Mouse (Mus musculus) liver, adult (tissue): Measurements from ENCODE around the gene Cyp4f15.

Source experiments
- GATA4 ChIP-seq: IDR thresholded peaks from 2 replicates; pipeline ENCODE4 v1.6.1; 2014; ENCODE audit warnings: mild to moderate bottlenecking, low read length; ENCODE audit not compliant: insufficient replicate concordance

The Cyp4f15 gene

DNA sequence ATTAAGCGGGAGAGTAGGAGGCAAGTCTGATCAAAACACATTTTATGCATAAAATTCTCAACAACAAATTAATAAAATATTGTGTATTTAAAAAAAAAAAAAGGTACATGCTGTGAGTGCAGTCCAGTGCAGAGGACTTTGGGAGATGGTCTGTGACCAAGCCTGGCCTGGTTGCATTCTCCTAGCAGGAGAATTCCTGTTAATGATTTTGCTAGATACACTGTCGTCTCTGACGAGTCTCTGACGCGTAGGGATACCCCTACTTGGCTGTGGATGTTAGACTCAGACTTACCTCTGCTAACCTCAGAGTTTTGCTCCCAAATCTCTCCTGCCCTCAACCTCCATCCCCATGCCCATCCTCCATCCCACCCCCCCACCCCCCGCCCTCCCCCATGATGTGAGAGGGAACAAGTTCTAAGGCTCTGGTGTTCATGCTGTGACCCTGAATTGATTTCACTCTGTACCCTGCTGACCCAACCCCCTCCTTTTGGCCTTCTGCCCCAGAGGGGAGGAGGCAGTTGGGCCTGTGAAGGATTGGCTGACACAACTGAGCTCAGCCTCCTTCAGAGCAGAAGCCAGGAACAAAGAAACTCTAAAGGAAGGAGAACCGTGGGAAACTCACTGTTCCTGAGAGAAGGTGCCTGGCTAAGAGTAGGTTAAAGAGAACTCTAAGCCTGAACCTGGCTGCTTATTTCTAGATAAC, at the start of gene Cyp4f15:
TSS of gene Cyp4f15 (plus strand) at position 580 of the 703 bp plus-strand sequence.
- 0 out of 2 replicates have a peak, but pooled peaks have one; percentile 12 for TF ChIP-seq GATA4

DNA sequence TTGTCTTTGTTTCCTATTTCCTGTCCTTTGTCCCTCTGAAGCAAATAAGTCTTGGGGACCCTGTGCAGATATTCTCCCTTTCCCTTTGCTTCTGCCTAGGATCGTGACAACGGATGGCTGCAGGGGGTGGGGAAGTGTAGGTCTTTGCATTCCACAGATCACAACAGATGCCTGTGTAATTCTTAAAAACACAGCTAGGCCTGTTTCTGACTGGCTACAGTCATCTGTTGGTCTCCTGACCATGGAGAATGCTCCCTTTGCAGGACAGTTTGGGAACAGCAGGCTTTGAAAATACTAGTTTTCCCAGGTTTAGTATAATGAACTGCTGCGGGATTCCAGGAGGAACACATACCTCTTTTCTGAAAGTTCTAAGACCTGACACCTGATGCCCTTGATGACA, 49.1 kb upstream of the Cyp4f15 start:
- TF ChIP-seq GATA4, result no peak

DNA sequence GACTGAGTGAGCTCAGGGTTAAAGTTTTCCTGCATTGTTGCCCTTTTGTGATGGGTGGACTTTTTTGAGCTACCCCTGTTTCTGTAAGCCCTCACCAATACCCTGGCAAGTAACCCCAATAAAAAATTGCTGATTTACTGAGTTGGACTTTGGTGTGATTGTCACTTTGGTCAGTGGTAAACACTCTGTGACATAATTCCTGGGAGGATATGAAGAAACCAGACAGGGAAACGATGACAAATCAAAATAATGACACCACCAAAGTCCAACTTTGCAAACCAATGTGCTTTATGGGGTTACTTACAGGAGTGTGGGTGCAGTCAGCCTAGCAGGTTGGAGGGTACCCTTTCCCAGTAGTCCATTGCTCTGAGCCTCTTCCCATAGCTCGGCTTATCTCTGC, 48.3 kb upstream of the Cyp4f15 start:
- TF ChIP-seq GATA4, result no peak

DNA sequence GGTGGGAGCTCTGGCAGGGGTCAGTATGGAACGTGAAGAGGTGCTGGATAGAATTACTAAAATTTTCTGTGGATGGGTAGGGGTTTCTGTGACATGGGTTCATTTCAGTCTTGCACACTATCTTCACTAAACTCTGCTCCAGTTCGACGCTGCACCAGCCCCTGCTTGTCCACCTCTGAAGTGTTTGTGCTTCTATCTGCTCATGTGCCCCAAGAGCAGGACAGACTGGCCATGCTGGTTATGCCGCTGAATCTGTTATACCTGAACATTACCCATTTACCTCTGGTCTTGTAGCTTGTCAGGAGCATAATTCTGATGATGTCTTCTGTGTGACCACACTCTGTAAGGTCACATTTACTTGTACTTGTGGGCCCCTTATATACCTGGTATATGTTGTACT, 38.8 kb upstream of the Cyp4f15 start:
- TF ChIP-seq GATA4, result no peak

DNA sequence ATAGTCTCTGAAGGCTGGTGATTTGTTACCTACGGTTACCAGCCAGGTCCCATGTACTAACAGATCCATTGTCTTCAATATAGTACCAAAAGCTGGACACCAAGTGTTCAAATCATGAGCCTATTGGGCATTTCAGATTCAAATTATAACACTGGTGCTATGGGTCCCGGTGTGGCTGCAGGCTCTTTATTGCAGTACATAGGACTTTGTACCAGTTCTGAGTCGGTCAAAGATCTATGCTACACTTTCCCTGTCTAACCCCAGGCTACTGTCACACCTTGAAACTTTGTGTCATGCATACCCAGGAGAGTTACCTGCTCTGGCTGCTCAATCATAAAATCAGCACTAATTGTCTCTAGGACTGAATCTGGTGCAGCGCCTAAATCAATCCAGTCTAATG, 31.6 kb upstream of the Cyp4f15 start:
- no peak for TF ChIP-seq GATA4

DNA sequence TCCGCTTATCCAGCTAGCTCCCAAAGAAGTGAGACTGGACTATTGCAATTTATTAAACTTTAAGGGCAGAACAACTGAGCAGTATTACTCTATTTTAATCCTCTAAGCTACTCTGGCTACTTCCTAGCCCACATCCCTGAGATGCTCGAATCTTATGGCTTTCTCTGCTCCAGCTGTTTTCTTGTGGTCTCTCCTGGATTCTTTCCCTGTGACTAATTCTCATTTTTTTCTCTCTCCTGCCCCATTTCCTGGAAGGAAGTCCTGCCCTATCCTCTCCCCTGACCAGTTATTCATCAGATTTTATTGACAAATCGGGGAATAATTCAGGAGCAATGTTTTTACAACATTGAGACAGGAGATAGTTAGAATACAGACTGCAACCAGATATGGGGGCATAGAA, 28.4 kb upstream of the Cyp4f15 start:
- no peak for TF ChIP-seq GATA4

DNA sequence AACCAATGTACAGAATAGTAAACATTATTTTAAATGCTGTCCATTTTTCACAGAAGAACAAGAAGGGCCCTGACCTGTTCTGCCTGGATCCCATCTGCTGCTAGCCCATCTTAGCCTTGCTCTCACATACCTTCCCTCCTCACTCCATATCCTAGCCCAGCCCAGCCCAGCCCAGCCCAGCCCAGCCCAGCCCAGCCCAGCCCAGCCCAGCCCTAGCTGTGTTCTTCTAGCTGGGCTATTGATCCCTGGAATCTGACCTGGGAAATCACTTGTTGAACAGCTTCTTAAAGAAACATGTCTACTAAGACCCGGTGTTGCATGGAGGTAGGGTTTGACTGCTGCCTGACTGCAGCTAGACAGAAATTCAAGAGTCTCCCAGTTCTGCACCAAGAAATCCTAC, 27.2 kb upstream of the Cyp4f15 start:
- no peak for TF ChIP-seq GATA4

DNA sequence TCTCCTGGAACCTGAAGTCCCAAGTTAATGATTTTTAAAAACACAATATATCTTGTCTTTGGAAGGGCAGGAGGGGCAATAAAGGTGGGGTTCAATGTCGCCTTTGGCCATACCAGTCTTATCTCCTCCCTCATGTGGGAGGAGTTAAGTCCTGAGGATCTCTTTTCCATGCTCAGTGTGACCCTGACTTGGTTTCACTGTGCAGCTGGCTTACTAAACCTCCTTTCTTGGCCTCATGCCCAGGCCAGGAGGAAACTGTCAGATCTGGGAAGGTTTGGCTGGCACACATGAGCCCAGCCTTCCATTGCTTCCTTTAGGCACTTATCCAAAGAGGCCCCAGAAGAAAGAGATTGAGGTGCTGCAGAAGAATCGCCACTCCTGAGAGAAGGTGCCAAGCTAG, 26.7 kb upstream of the Cyp4f15 start, which contains the start of gene Cyp4f40:
TSS of gene Cyp4f40 (plus strand) at position 189 of the 400 bp plus-strand sequence.
- TF ChIP-seq GATA4, result no peak

DNA sequence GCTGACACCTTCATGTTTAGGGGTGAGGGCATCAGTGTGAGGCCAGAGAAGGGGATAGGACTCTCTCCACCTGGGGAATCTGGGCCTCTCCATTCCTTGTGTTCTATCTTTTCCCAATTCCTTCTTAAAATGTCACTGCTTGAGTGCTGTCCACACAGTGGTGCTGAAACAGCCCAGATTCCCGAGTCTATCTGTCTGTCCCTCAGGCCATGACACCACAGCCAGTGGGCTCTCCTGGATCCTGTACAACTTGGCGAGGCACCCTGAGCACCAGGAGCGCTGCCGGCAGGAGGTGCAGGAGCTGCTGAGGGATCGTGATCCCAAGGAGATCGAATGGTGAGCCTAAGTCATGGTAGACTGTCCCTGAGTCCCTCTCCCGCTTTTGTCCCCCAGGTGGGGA, 11.5 kb upstream of the Cyp4f15 start:
- TF ChIP-seq GATA4, result no peak

DNA sequence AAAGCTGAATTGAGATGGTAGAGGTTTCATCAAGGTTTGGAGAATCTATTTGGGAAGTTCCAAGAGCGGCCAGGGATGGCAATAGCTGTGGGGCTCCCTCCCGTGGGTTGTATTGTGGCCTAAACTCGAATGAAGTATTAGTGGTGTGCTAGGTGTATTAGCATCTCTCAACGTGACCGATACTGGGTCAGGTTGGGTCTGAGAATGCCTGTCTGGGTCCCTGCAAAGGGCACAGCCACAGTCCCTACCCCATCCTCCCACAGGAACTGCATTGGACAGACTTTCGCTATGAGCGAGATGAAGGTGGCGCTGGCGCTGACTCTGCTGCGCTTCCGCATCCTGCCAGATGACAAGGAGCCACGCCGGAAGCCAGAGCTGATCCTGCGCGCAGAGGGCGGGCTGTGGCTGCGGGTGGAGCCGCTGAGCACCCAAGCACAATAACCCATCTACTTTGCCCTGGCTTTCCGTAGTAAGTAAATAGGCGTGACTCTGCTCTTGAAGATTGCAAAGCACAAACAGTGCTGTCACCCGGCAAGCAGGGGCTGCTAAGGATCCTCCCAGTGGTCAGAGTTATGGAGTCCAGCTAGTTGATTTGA, 9.3 kb upstream of the Cyp4f15 start:
- no peak for TF ChIP-seq GATA4

DNA sequence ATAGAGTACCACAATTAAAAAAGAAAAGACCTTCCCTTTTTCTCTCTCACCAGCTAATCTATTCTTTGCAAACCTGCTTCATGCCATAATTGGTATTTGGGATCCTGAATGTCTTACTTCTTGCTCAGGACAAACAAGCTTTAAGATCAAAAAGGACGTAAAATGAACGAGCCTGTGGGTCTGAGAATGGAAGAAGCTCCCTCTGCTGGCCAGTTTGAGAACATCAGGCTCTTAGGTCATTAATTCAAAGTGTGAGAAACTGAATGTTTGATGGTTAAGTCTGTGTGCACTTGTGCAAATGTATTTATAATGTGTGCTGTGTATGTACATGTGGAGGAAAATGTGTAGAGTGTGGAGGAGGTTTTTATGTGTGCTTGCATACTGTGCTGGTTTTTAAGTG, 5.0 kb upstream of the Cyp4f15 start:
- TF ChIP-seq GATA4, result no peak

DNA sequence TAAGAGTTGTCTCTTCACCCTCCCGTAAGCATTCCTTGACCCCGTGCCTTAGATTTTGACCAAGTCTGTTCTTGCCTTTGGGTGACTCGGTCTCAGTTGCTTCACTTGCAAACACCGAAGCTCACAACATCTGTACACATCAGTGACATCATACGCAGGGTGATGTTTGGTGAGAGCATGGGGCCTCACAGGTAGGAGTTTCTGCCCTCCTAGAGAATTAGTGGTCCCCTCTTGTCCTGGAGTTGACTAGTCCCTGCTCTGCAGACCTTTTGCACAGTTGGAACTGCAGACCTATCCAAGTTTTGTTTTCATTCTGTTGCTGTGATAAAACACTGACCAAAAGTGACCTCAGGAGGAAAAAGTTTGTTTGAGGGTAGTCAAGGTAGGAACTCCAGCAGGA, 1.3 kb downstream of the Cyp4f15 start:
- TF ChIP-seq GATA4, result 0 out of 2 replicates have a peak, but pooled peaks have one; percentile 9

DNA sequence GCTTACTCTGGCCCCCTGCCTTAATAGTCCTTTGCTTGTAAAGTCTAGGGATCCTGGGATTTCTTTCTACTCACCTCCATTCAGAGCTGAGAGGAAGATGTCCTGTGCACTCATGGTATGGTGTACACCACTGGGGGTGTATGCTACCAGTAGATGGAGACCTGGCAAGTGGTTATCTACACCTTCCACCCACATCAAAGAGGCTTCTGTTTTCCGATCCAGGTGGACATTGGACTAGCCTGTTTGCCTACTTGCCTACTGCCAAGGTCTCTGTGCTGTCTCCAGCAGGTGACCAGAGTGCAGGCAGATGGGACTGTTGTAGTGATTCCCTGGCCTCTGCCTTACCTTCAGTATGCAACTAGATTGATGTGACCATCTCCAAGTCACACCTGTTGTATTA, 5.5 kb downstream of the Cyp4f15 start:
- TF ChIP-seq GATA4, result peak; percentile 71; the same call in 1 of the 2 replicates

DNA sequence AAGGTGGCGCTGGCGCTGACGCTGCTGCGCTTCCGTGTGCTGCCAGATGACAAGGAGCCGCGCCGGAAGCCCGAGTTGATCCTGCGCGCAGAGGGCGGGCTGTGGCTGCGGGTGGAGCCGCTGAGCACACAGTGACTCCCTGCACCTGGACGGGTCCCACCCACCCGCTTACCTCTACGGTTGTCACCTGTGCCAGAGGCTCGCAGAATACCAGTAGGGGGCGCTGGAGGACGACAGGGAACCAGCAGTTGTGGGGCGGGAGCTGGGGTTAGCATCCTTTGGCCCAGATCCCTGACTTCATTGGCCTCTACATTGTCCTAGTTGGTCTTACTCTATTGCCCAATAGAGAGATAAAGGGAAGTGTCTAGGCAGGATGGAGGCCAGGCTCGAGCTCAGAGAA, 17.4 kb downstream of the Cyp4f15 start:
- no peak for TF ChIP-seq GATA4

DNA sequence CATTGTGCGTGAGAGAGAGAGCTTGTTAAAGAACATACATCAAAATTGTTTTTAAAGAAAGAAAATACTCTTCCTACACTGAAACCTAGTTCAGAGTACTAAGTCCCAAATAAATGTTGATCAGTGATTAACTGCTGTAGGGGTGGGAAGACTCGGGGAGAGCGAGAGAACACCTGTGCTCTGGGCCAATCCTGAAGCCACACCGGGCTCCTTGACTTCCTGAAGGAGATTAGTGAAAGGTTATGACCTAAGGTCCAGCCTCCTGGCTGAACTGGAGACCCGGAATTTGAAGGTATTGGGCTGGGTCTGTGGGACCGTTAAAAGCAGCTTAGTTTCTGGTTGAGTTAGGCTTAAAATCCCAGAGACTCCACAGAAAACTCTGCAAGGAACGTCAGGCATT, 37.3 kb downstream of the Cyp4f15 start:
- no peak for TF ChIP-seq GATA4

DNA sequence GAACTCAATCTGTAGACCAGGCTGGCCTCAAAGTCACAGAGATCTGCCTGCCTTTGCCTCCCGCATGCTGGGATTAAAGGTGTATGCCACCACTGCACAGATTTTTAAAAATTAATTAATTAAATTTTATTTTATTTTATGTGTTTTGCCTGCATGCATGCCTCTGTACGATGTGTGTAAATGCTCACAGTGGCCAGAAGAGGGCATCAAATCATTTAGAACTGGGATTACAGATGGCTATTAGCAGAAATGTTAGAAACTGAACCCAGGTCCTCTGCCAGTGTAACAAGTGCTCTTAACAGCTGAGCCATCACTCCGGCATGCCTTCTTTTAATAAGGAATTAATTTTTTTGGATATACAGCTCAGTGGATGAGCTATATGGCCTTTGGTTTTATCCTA, 43.6 kb downstream of the Cyp4f15 start:
- no peak for TF ChIP-seq GATA4

DNA sequence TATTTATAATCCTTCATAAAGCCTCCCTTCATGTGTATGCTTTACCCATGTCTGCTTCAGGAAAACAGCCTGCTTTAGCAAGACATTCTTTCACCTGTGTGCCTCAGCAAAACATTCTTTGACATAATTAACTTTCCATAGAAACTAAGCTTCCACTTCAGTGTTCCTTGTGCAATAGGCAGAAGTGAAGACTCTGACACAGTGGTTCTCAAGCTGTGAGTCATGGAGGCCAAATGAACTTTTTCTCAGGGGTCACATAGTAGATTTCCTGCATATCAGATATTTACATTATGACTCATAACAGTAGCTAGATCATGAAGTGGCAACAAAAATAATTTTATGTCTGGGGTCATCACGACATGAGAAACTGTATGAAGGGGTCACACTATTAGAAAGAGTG, 53.0 kb downstream of the Cyp4f15 start:
- TF ChIP-seq GATA4, result no peak
